Mouse (Mus musculus): ENCODE results near the gene Cic.

The Cic gene

DNA sequence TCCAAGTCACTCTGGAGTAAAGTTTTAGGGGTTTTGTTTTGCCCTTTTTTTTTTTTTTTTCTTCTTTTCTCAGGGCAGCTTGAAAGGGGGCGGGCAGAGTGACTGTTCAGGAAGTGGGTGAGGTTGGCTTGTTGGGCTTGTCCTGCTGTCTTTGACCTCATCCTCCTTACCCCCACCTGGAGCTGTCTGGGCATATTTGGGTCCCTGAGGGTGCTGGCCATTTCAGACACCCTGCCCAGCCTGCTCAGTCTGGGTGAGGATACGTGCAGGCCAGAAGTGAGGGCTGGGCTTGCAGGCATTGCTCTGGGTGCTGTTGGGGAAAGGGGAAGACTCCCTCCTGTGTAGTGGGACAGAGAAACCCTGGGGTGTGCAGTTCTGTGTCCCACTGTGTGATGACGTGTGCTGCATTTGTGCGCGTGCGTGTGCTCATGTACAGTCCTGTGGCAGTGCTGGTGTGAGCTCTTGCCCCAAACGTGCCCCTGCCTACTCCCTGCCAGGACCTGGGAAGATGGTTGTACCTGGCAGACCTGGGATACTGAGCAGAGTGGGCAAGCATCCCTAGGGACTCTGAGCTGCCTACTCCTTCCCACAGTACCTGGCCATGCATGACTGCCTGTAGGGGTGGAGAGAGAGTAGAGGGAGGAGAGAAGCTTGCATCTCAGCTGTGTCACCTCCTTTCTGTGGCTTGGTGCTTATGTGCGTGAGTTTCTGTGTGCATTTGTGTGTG lies 2.2 kb downstream of the Cic start:
- no peak for DNase-seq (ENCODE audit: low spot score)

DNA sequence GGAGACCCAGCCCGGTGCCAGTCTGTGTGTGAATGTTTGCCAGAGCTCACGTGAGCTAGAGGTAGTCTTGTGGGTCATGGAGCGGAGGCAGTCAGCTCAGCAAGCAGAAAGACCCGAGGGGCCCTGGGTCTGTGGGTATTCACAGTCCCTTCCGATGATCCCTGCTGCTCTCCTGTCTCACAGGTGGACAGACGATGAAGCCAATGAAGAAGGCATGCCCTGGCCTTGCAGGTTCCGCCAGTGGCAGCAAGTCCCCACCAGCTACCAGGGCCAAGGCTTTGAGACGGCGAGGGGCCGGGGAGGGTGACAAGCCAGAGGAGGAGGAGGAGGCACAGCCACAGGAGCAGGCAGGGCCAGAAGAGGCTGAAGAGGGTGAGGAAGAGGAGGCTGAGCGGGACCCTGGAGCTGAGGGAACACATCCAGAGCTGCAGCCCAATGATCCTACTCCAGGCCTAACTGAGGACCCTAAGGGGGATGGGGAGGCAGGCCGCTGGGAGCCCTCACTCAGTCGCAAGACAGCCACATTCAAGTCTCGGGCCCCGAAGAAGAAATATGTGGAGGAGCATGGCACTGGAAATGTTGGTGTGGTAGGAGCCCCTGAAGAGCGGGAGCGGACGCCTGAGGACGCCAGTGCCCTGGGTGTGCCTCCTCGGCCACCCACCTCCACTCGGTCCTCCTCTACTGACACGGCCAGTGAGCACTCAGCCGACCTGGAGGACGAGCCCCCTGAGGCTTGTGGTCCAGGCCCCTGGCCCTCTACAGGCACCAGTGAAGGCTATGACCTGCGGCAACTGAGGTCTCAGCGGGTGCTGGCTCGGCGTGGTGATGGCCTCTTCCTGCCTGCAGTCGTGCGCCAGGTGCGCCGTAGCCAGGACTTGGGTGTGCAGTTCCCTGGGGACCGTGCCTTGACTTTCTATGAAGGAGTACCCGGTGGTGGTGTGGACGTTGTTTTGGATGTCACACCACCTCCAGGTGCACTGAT lies 3.4 kb downstream of the Cic start:
- no peak for DNase-seq (ENCODE audit: low spot score)

DNA sequence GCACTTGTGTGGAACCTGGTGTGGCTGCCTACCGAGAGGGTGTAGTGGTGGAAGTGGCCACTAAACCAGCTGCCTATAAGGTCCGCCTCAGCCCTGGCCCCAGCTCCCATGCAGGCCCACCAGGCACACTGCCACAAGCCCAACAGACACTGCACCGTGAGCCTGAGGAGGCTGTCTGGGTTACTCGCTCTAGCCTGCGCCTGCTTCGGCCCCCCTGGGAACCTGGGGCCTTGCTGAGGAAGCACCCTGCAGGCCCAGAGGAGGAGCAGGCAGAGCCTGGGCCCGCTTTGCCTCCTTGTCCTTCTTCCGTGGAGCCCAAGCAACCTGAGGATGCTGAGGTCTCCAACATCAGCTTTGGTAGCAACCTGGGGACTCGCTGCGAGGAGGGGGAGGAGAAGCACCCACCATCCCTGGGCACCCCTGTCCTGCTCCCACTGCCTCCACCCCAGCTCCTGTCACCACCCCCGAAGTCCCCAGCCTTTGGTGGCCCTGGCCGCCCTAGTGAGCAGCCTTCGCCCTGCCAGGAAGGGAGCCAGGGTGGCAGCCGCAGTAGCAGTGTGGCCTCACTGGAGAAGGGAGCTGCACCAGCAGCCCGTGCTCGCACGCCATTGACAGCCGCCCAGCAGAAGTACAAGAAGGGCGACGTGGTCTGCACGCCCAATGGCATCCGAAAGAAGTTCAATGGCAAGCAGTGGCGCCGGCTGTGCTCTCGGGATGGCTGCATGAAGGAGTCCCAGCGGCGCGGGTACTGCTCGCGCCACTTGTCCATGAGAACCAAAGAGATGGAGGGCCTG lies 4.3 kb downstream of the Cic start:
- no peak for DNase-seq (ENCODE audit: low spot score)

DNA sequence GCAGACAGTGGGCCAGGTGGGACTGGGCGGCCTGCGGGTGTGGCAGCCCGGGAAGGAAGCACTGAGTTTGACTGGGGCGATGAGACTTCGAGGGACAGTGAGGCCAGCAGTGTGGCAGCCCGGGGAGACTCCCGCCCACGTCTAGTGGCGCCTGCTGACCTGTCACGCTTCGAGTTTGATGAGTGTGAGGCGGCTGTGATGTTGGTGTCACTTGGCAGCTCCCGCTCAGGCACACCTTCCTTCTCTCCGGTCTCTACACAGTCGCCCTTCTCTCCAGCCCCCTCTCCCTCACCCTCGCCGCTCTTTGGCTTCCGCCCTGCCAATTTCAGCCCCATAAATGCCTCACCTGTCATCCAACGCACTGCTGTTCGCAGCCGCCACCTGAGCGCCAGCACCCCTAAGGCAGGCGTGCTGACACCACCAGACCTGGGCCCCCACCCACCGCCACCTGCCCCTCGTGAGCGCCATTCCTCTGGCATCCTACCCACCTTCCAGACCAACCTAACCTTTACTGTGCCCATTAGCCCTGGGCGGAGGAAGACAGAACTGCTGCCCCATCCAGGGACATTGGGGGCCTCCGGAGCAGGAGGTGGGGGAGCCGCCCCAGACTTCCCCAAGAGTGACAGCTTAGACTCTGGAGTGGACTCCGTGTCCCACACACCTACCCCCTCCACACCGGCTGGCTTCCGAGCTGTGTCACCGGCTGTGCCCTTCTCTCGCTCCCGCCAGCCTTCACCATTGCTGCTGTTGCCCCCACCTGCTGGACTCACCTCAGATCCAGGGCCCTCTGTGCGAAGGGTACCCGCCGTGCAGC lies 5.1 kb downstream of the Cic start:
- no peak for DNase-seq (ENCODE audit: low spot score)

DNA sequence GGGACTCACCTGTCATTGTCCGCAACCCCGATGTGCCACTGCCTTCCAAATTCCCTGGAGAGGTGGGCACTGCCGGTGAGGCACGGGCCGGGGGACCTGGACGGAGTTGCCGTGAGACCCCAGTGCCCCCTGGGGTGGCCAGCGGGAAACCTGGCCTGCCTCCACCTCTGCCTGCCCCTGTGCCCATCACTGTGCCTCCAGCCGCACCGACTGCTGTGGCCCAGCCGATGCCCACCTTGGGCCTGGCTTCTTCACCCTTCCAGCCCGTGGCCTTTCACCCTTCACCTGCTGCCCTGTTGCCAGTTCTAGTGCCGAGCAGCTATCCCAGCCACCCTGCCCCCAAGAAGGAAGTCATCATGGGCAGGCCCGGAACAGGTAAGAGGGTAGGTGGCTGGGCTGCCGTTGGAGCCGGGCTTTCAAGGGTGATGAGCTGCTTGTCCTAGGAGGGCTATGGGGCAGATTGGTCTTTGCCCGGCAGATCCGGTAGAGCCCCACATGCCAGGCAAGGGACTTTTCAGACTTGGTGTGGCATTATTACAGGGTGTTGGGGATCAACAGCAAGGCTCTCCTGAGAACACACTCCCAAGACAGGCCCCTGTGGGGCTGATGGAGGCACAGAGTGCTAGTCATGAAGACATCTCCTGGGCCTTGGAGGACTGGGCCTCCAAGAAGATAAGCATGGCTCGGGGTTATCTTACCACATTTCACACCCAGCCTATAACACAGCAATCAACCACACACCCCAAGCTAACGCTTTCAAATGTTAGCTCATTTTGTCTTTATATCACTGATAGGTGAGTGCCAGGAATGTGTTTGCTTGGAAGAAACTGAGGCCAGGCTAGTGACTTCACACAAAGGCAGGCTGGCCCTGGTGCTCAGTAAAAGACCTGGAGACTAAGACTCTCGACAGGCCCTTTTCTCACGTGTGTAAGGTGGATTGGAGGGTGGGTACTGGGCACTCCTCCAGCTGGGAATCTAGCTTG lies 6.0 kb downstream of the Cic start:
- peak; percentile 75 for DNase-seq (ENCODE audit: low spot score)

DNA sequence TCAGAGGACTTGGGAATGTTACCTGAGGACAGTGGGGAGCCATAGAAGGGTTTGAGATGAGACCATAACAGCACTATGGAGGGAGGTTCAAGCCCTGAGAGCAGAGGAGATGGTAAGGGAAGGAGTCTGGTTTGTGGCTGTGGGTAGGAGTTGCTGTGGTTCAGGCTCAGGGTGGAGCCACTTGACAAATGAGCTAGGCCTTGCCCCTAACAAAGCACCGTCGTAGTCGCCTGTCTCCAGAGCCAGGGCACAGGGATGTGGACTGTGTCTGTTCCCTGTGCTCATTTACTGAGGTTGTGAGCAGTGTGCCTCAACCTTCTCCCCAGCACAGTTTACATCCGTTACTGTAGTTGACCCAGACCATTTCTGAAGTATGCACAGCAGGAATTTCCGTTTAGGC lies 7.1 kb downstream of the Cic start:
- DNase-seq (ENCODE audit: low spot score), result no peak

DNA sequence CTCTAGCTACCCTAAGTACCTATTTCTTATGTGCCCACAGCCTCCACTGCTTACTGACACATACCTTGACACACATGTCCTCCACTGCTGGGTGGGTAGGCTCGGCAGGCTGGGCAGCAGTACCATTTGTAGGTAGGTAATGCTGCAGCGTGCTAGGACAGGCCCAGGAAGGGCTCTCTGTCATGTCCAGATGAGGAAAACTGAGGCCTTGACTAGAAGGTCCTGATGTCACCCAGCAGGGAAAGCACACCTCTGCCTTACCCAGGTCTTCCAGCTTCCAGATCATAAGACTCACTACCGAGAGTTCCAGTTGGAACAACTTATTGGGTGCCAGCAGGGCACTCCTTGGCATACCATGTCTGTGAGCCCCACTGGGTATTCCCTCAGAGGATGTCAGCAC lies 7.5 kb downstream of the Cic start:
- DNase-seq (ENCODE audit: low spot score), result no peak

DNA sequence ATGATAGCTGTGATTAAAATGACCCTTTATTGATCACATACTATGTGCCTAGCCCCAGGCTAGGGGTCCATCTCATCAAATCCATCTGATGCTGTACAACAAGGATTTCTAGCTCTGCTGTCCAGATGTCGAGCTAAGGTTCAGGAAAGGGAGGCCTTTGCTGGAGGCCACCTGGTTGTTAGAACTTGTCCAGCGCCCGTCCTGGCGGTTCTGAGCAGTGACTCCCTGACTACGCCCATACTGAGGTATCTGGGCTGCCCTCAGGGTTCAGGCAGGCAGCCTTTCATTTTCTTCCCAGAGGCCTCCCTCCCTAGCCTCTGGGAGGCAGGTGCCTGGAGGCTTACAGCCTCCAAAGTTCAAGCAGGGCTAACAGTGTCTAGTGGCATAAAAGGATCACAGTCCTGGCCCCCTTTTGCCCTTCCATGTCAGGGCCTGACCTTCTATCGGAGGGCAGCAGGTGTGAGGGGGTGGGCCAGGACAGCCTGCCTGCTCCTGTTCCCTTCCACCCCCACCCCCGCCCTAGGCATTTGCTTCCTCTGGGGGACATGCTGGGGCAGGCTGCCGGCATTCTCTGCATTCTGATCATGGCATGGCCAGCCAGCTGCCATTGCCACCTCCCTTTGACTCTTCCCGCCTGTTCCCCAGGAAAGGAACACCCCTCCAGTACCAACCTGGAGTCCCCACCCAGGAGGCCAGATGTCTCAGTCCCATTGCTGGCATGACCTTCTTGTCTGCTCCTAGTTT lies 8.2 kb downstream of the Cic start:
- no peak for DNase-seq (ENCODE audit: low spot score)

DNA sequence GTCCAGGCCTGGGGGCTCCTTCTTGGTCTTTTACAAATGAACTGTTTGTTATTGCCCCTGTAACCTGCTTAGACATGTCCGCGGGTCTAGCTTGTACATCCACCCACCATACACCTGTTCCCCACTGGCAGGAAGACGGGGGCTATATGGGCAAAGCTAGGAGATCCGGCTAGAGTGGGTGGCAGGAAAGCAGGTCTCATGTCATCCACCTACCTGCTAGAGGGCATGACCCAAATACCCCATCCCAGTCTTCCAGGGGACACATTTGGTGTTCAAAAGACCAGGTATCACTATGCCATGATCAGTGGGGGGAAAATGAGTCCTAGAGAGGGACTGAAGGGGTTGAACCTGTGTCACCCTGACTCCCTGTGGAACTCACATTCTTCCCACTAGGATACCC lies 9.9 kb downstream of the Cic start:
- DNase-seq (ENCODE audit: low spot score), result no peak

DNA sequence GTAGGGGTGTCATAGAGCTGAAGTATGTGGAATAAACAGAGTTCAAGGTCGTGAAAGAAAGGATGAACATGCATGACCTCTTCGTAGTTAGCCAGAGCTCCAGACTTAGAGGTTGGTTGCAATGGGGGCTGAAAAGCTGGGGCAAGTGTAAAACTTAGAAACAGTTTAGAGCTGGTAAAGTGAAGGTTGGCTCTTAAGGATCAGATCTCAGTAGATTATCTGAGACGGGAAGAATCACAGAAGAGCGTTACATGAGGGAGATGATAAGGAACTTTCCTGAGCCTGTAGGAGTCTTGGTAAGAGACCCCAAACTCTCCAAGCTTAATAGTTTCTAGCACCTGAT lies 10.5 kb downstream of the Cic start:
- DNase-seq (ENCODE audit: low spot score), result peak; percentile 62

DNA sequence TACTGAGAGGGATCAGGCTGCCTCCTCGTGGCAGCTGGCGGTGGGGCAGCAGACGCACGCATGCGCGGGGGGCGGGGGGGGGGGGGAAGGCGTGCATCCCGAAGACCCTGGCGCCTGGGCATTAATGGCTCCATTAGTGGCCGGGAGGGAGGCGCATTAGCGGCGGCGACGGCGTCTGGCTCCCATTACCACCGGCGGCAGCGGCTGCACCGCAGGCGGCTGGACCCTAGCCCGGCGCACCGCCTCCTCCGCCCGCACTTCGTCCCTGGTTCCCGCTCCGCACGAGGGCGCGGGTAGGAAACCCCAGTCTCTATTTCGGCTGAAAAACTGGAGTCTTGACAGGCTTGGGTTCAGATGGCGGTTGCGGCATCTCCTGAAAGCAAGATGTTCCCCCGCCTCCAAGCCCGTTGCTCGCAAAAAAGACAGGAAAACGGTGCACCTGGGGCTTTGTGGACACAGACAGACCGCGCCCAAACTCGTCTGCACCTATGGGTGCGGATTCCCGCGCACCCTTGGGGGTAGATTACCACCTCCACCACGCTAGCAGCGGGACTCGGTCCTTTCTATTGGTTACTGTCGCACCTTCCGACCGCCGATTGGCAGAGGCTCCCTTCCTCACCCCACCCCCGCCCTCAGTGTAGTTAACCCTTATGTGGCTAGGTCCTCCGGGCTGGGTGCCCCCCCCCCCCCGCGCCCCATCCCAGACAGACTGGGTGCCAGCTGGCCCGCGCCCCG lies 11.0 kb downstream of the Cic start:
- peak; percentile 92 for DNase-seq (ENCODE audit: low spot score)

DNA sequence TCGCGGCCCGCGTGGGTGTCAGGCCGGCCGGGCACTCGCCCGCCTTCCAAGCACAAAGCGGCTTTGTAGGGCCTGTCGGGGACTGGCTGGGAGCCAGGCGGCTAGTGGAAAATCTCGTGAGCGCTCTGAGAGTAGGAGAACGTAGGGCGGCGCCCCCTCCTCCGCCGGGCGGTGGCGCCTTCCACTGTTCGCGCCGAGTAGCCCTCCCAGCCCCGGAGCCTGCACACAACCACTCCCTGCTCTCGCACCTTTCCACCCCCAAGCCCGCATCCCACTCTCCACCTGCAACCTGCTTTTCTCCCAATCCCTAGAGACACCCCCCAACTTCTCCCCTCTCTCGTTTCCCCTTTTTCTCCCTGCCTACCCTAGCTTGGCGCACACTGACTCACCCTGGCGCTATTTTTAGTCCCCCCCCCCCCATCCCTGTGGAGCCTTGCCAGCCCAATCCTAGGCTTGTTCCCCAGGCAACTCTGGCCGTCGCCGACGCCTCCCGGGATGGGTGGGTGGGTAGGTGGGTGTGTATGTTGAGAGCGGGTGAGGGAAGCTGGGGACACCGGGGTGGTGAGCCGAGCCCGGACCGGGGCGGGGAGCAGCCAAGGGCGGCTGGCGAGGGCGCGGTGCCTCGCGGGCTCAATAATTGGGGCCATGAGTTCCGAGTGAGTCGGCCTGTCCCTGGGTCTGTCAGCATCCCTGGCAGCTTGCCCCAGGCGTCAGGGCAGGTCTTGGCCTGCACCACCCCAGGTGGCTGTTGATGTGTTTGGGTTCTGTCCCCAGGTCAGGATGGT lies 11.8 kb downstream of the Cic start:
- peak; percentile 72 for DNase-seq (ENCODE audit: low spot score)

DNA sequence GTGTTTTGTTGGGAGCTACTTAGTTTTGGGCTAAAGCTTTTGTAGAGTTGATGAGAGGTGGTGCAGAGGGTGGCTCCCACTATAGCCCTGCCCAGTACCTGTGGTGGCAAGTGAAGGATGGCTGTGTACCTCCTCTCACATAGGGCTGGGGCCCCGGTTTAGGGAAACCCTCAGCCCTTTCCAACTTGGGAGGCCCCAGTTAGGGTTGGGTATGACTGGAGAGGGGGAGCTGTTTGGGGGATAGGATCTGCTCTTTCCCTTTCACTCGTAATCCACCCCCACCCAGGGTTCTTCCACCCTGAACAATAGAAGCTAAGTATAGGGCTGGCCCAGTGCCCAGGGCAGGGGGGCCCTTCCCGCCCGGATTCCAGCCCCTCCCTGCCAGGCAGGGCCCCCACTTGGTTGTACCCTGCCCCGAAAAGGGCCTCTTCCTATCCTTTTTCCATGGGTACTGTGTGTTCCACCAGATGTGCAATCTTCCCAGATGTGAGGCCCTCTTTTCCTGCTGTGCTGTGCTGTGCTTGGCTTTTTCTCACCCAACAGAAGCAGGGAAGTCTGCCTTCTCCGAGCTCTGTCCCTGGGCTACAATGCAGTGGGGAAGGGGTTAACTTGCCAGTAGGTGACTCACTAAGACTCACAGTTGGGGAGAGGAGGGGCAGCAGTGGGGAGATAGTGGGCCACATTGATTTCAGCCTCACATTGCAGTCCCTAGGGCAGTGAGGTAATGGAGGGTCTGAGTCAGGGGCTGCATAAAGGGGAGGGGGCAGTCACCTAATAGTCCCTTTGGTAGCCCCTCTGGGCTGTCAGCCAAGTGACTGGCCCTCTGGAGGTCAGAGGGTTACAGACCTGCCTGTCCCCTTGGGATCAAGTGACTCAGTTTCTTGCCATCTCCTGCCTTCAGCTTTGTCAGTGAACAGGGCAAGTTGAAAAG lies 12.6 kb downstream of the Cic start:
- no peak for DNase-seq (ENCODE audit: low spot score)

DNA sequence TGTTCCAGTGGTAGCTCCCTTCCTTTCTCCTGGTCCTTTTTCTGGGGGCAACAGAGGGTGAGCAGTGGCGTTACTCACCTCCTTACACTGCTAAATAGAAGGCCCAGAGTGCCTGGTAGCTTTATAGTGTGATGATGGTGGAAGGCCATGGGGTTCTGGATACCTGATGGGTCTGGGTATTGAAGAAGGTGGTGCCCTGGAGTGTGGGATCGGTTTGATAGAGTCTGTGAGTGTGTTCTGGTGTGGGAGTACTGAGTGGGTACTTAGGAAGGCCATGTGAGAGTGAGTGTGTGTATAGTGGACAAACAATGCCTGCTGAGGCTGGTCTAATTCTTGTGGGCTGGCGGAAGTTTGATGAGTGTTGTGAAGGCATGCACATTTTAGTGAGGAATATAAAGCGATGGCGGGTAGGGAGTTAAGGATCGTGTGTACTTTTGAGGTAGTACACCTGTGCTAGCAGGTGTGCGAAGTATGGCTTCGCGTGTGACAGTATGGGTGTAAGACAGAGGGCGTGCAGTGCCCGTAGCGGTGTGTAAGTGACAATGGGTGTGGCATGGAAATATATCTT lies 13.7 kb downstream of the Cic start:
- no peak for DNase-seq (ENCODE audit: low spot score)

DNA sequence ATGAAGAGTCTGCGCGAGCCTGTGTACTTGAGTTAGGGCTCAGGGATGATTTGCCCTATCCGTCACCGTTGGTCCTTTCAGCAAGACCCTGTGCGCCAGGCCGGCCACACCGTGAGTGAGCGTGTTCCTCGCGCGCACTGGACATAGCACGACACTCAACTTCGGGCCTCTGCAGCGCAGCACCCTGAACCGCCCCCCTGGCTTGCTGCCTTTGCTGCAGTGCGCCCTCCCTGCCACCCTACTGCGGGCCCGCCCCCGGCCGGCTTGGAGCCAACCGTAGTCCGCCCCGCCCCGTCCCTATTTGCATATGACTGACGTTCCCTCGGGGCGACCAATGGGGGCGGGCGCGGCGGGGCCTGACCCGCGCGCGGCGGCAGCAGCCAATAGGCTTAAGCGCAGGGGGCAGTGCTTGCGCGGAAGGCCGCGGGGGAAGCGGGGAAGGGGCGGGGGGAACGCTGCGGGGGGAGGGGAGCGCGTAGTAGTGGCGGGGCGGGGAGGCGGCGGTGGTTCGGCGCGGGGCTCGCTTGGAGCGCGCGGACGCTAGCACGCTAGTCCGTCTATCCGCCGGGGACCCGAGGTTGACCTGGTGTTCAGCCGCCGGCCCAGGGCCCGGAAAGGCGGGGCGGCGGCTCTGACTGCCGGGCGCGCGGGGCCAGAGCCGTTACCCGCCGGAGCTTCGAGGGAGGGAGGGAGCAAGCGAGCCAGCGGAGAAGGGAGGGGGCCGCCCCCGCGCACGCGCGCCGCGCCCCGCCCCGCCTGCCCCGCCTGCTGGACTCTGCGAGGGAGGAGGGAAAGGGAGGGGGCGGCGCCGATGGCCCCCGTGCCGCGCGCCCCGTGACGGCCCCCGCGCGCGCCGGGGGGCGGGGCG lies 14.5 kb downstream of the Cic start:
- DNase-seq (ENCODE audit: low spot score), result peak; percentile 97

DNA sequence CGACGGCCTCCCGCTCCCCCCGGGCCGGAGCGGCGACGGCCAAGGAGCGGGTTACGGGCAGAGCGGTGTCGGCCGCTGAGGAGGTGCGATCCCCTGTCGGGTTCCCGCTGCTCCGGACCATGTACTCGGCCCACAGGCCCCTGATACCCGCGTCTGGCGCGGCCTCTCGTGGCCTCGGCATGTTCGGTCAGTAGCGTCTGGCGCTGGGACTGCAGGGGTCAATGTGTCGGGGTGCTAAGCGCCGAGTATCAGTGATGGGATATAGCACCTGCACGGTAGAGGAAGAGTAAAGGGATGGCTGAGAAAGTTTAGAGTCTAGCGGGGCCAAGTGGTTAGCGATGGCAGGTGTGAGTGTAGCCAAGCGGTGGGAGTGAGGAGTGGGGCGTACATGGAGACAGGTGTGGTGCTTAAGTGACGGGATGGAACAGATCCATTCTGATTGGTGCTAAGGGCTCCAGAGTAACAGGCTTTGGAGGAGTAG lies 15.3 kb downstream of the Cic start:
- no peak for DNase-seq (ENCODE audit: low spot score)

Measured in c-Kit-positive CD71-positive TER-119-positive erythroid progenitor cells, embryonic 14.5 days (primary cell).